Mouse (Mus musculus): Measurements from ENCODE around the gene Mapk11. TPM values are rescaled to one million over a fixed set of nuclear protein-coding genes. Genes with fewer than 3 reads are reported as not detected.

Gene Mapk11
- polyA plus RNA-seq, 1 experiment: 3.2 TPM

DNA sequence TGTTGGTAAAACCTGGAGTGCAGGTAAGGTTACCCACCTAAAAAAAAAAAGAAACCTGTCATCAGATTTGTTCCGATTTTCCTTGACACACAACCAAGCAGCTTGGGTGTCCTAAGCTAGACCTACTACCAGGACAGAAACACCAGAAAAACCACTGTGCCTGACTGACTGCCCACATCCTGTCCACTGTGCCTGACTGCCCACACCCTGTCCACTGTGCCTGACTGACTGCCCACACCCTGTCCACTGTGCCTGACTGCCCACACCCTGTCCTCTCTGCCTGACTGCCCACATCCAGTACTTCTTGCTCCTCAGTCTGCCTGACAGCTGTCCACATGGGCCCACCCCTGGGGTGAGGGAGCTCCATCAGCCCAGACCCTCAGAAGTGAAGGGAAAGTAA lies 42.5 kb downstream of the Mapk11 start:
- Histone ChIP-seq H3K4me3 (ENCODE audit: low read depth, low read length) (no peak overlapping the region), H3K36me3 (ENCODE audit: control insufficient read depth, insufficient read depth, low read length) (peaks cover 67% of the 10 kb centered on the region), H3K27ac (ENCODE audit: insufficient read depth, low read depth, low read length) (no peak overlapping the region), H3K4me1 (ENCODE audit: control insufficient read depth, insufficient read depth, insufficient read length, low read length) (no peaks in the 10 kb centered on the region), H3K27me3 (ENCODE audit: control insufficient read depth, insufficient read depth, low read length) (no peaks in the 10 kb centered on the region)
- 85% methylated on average over 1 of the region's 1 CpGs for WGBS
- no peak for TF ChIP-seq CTCF (IDR thresholded peaks at IDR 0.05; ENCODE audit: extremely low read depth, insufficient read length, insufficient replicate concordance, low read depth, low read length)
- no peak for TF ChIP-seq POLR2A (IDR thresholded peaks at IDR 0.05; ENCODE audit: low read depth, low read length)

DNA sequence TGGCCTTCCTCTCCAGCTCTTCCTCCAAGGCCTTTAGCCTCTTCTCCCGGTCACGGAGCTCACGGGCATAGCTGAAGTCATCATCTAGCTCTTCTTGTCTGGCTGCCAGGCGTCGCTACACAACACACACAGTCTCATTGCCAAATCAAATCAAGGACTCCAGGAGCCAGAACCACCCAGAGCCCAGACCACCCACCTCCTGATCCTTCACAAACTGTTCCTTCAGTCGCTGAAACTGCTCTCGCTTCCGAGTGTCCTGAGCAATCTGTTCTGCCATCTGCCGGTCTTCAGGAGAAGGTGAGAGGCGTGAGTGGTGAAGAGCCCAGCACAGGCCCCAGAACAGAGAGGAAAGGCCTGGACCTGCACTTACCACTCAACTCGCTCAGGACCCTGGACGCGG lies 43.4 kb downstream of the Mapk11 start:
- Histone ChIP-seq H3K36me3 (ENCODE audit: control insufficient read depth, insufficient read depth, low read length) (peaks cover 64% of the 10 kb centered on the region), H3K27me3 (ENCODE audit: control insufficient read depth, insufficient read depth, low read length) (no peaks in the 10 kb centered on the region), H3K4me3 (ENCODE audit: low read depth, low read length) (no peak overlapping the region), H3K27ac (ENCODE audit: insufficient read depth, low read depth, low read length) (no peak overlapping the region), H3K4me1 (ENCODE audit: control insufficient read depth, insufficient read depth, insufficient read length, low read length) (no peaks in the 10 kb centered on the region)
- no peak for TF ChIP-seq CTCF (IDR thresholded peaks at IDR 0.05; ENCODE audit: extremely low read depth, insufficient read length, insufficient replicate concordance, low read depth, low read length)
- no peak for TF ChIP-seq POLR2A (IDR thresholded peaks at IDR 0.05; ENCODE audit: low read depth, low read length)
- WGBS: 89% methylated on average over 13 of the region's 13 CpGs

- Histone ChIP-seq H3K4me1 (ENCODE audit: control insufficient read depth, insufficient read depth, insufficient read length, low read length) (no peaks in the 10 kb centered on the region), H3K27ac (ENCODE audit: insufficient read depth, low read depth, low read length) (no peak overlapping the region), H3K36me3 (ENCODE audit: control insufficient read depth, insufficient read depth, low read length) (peaks cover 66% of the 10 kb centered on the region), H3K4me3 (ENCODE audit: low read depth, low read length) (no peak overlapping the region), H3K27me3 (ENCODE audit: control insufficient read depth, insufficient read depth, low read length) (no peaks in the 10 kb centered on the region)
- no peak for TF ChIP-seq CTCF (IDR thresholded peaks at IDR 0.05; ENCODE audit: extremely low read depth, insufficient read length, insufficient replicate concordance, low read depth, low read length)
- TF ChIP-seq POLR2A (IDR thresholded peaks at IDR 0.05; ENCODE audit: low read depth, low read length): no peak
- 95% methylated on average over 8 of the region's 8 CpGs for WGBS
These were observed 45.0 kb downstream of the Mapk11 start for GRCm38 (mm10) chr15:89104425-89104824.

DNA sequence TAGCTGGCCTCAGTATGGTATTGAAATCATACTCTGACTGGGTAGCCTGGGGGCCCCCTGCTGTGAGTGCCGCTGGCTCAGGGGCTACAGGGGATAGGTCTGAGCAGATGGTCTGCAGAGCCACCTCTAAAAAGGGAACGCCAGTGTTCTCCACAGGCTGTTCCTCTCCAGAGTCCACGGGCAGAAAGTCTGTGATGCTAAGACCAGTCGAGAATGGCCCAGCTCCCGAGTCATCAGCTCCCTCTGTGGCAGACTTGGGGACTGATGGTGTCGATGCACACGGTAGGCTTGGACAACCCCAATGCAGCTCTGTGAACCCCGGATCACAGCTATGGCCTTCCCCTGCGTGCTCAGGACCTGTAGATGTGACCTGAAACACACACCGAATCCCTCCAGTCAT lies 45.5 kb downstream of the Mapk11 start:
- Histone ChIP-seq H3K27ac (ENCODE audit: insufficient read depth, low read depth, low read length) (no peak overlapping the region), H3K4me3 (ENCODE audit: low read depth, low read length) (no peak overlapping the region), H3K4me1 (ENCODE audit: control insufficient read depth, insufficient read depth, insufficient read length, low read length) (no peaks in the 10 kb centered on the region), H3K27me3 (ENCODE audit: control insufficient read depth, insufficient read depth, low read length) (no peaks in the 10 kb centered on the region), H3K36me3 (ENCODE audit: control insufficient read depth, insufficient read depth, low read length) (peaks cover 70% of the 10 kb centered on the region)
- 88% methylated on average over 10 of the region's 10 CpGs for WGBS
- no peak for TF ChIP-seq CTCF (IDR thresholded peaks at IDR 0.05; ENCODE audit: extremely low read depth, insufficient read length, insufficient replicate concordance, low read depth, low read length)
- no peak for TF ChIP-seq POLR2A (IDR thresholded peaks at IDR 0.05; ENCODE audit: low read depth, low read length)

DNA sequence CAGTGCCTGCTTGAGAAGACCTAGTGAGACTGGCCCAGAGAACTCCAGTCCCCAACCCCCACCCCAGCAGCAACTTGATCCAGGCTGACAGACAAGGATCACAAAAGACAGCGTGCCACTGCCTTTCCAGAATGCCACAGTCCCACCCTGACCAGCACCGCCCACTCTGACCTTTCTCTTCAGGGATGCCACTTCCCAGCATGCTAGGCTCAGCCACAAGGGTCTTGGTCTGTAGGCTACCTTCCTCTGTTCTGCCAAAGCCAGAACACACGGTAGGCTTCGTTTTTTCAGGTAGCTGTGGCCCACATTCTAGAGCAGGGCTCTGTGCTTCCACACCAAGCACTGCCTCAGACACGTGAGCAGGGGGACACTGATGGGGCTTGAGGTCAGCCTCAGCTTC lies 46.8 kb downstream of the Mapk11 start:
- Histone ChIP-seq H3K36me3 (ENCODE audit: control insufficient read depth, insufficient read depth, low read length) (peaks cover 71% of the 10 kb centered on the region), H3K27me3 (ENCODE audit: control insufficient read depth, insufficient read depth, low read length) (no peaks in the 10 kb centered on the region), H3K4me1 (ENCODE audit: control insufficient read depth, insufficient read depth, insufficient read length, low read length) (no peaks in the 10 kb centered on the region), H3K4me3 (ENCODE audit: low read depth, low read length) (no peak overlapping the region), H3K27ac (ENCODE audit: insufficient read depth, low read depth, low read length) (no peak overlapping the region)
- WGBS: 77% methylated on average over 5 of the region's 5 CpGs
- TF ChIP-seq POLR2A (IDR thresholded peaks at IDR 0.05; ENCODE audit: low read depth, low read length) (no peak), CTCF (IDR thresholded peaks at IDR 0.05; ENCODE audit: extremely low read depth, insufficient read length, insufficient replicate concordance, low read depth, low read length) (no peak)

GRCm38 (mm10) chr15:89100823-89101222 lies 48.6 kb downstream of the Mapk11 start:
- no peaks in the 10 kb centered on the region for H3K27me3 ChIP-seq (ENCODE audit: control insufficient read depth, insufficient read depth, low read length)
- no peak overlapping the region for H3K27ac ChIP-seq (ENCODE audit: insufficient read depth, low read depth, low read length)
- no peak overlapping the region for H3K4me3 ChIP-seq (ENCODE audit: low read depth, low read length)
- no peaks in the 10 kb centered on the region for H3K4me1 ChIP-seq (ENCODE audit: control insufficient read depth, insufficient read depth, insufficient read length, low read length)
- WGBS: 84% methylated on average over 12 of the region's 12 CpGs
- peaks cover 76% of the 10 kb centered on the region for H3K36me3 ChIP-seq (ENCODE audit: control insufficient read depth, insufficient read depth, low read length)
- no peak for TF ChIP-seq CTCF (IDR thresholded peaks at IDR 0.05; ENCODE audit: extremely low read depth, insufficient read length, insufficient replicate concordance, low read depth, low read length)
- no peak for TF ChIP-seq POLR2A (IDR thresholded peaks at IDR 0.05; ENCODE audit: low read depth, low read length)

DNA sequence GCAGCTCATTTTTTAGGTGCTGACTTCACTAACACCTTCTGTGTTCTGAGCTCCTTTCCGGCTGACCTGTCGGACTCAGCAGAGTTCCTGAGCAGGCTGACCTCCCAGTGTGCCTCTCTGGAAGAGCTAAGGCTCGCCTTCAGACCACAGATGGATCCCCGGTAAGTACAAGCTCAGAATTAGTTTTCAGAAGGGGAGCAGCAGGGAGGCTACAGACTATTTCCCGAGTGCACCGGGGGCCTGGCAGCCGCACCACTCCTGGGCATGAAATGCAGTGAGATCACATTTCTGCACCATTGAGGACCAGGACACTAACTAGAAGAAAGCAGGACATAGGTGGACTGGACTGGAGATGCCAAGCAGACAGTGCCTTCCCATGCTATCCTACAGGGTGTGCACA lies 50.8 kb downstream of the Mapk11 start:
- Histone ChIP-seq H3K36me3 (ENCODE audit: control insufficient read depth, insufficient read depth, low read length) (peaks cover 80% of the 10 kb centered on the region), H3K27ac (ENCODE audit: insufficient read depth, low read depth, low read length) (no peak overlapping the region), H3K4me3 (ENCODE audit: low read depth, low read length) (no peak overlapping the region), H3K4me1 (ENCODE audit: control insufficient read depth, insufficient read depth, insufficient read length, low read length) (no peaks in the 10 kb centered on the region), H3K27me3 (ENCODE audit: control insufficient read depth, insufficient read depth, low read length) (no peaks in the 10 kb centered on the region)
- TF ChIP-seq CTCF (IDR thresholded peaks at IDR 0.05; ENCODE audit: extremely low read depth, insufficient read length, insufficient replicate concordance, low read depth, low read length) (no peak), POLR2A (IDR thresholded peaks at IDR 0.05; ENCODE audit: low read depth, low read length) (no peak)
- WGBS: 90% methylated on average over 7 of the region's 7 CpGs

DNA sequence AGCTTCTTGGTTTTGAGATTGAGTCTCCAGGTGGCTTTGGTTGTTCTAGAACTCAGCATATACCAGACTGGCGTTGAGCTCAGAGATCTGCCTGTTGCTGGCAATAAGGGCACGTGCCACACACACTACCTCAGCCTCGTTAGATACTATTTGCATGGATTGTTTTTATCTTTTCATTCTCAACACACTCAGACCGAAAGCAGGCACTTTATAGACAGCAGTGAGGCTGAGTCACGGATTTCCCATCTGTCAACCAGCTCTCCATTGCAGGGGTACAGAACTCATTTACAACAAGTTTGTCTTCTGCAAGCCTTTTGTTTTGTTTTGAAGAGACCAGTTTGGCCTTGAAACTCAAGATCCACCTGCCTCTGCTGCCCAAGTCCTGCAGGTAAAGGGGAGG lies 52.0 kb downstream of the Mapk11 start:
- TF ChIP-seq POLR2A (IDR thresholded peaks at IDR 0.05; ENCODE audit: low read depth, low read length) (no peak), CTCF (IDR thresholded peaks at IDR 0.05; ENCODE audit: extremely low read depth, insufficient read length, insufficient replicate concordance, low read depth, low read length) (no peak)
- Histone ChIP-seq H3K27ac (ENCODE audit: insufficient read depth, low read depth, low read length) (no peak overlapping the region), H3K27me3 (ENCODE audit: control insufficient read depth, insufficient read depth, low read length) (no peaks in the 10 kb centered on the region), H3K36me3 (ENCODE audit: control insufficient read depth, insufficient read depth, low read length) (peaks cover 80% of the 10 kb centered on the region), H3K4me1 (ENCODE audit: control insufficient read depth, insufficient read depth, insufficient read length, low read length) (no peaks in the 10 kb centered on the region), H3K4me3 (ENCODE audit: low read depth, low read length) (no peak overlapping the region)
- 89% methylated on average over 5 of the region's 5 CpGs for WGBS

Other genes starting within 250 kb of the Mapk11 start
- gene Ttll8, start 195.2 kb downstream of the Mapk11 start, polyA plus RNA-seq (2012; rRNA removed): not detected in 2 replicates
- gene Mlc1, start 170.6 kb downstream of the Mapk11 start, polyA plus RNA-seq (2012; rRNA removed): 0.05 and 0.08 TPM in 2 replicates
- not detected in 2 replicates for gene Mov10l1, start 166.7 kb downstream of the Mapk11 start, polyA plus RNA-seq (2012; rRNA removed)
- 0.30 and 0.32 TPM in 2 replicates for gene Panx2, start 89.9 kb downstream of the Mapk11 start, polyA plus RNA-seq (2012; rRNA removed)
- gene Trabd, start 74.5 kb downstream of the Mapk11 start, polyA plus RNA-seq (2012; rRNA removed): 81.6 and 90.9 TPM in 2 replicates
- gene Selenoo, start 60.5 kb downstream of the Mapk11 start, polyA plus RNA-seq (2012; rRNA removed): 29.0 and 45.8 TPM in 2 replicates
- gene Tubgcp6, start 26.5 kb downstream of the Mapk11 start, polyA plus RNA-seq (2012; rRNA removed): 21.6 and 29.0 TPM in 2 replicates
- gene Hdac10, start 20.9 kb downstream of the Mapk11 start, polyA plus RNA-seq (2012; rRNA removed): 13.2 and 19.0 TPM in 2 replicates
- gene Mapk12, start 8.9 kb downstream of the Mapk11 start, polyA plus RNA-seq (2012; rRNA removed): 2.0 and 2.4 TPM in 2 replicates
- gene Plxnb2, start 31.2 kb upstream of the Mapk11 start, polyA plus RNA-seq (2012; rRNA removed): 213 and 376 TPM in 2 replicates
- gene Dennd6b, start 46.9 kb upstream of the Mapk11 start, polyA plus RNA-seq (2012; rRNA removed): 7.1 and 10.6 TPM in 2 replicates
- 73.9 and 252 TPM in 2 replicates for gene Ppp6r2, start 61.9 kb upstream of the Mapk11 start, polyA plus RNA-seq (2012; rRNA removed)
- 123 and 189 TPM in 2 replicates for gene Sbf1, start 165.7 kb upstream of the Mapk11 start, polyA plus RNA-seq (2012; rRNA removed)
- gene Adm2, start 173.1 kb upstream of the Mapk11 start, polyA plus RNA-seq (2012; rRNA removed): 0.98 and 5.4 TPM in 2 replicates
- 0.10 and 0.43 TPM in 2 replicates for gene Miox, start 184.8 kb upstream of the Mapk11 start, polyA plus RNA-seq (2012; rRNA removed)
- gene Lmf2, start 206.0 kb upstream of the Mapk11 start, polyA plus RNA-seq (2012; rRNA removed): 22.8 and 33.3 TPM in 2 replicates
- gene Ncaph2, start 206.1 kb upstream of the Mapk11 start, polyA plus RNA-seq (2012; rRNA removed): 56.8 and 149 TPM in 2 replicates
- 239 and 317 TPM in 2 replicates for gene Sco2, start 224.2 kb upstream of the Mapk11 start, polyA plus RNA-seq (2012; rRNA removed)
- gene Tymp, start 227.4 kb upstream of the Mapk11 start, polyA plus RNA-seq (2012; rRNA removed): 114 and 152 TPM in 2 replicates
- 46.1 and 142 TPM in 2 replicates for gene Odf3b, start 229.7 kb upstream of the Mapk11 start, polyA plus RNA-seq (2012; rRNA removed)
- gene Klhdc7b, start 235.3 kb upstream of the Mapk11 start, polyA plus RNA-seq (2012; rRNA removed): 1.1 and 1.4 TPM in 2 replicates

All from small intestine, adult 2 months (tissue).